Mouse (Mus musculus): ENCODE measurements around the gene Fdxr. TPM values are rescaled to one million over a fixed set of nuclear protein-coding genes. Genes with fewer than 3 reads are reported as not detected.

The Fdxr gene
- total and polyA plus RNA-seq, 3 experiments, result 10.4 to 32.2 (median 10.7) TPM

GRCm38 (mm10) chr11:115290919-115291318 is 14.1 kb upstream of the Fdxr start:
- no peaks in the 10 kb centered on the region for H3K9me3 ChIP-seq (replicated peaks)
- DNase-seq (ENCODE audit: low spot score), result no peak
- no peak overlapping the region for H3K4me3 ChIP-seq (ENCODE audit: low read depth, low read length)
- ATAC-seq (ENCODE audit: extremely low read depth, insufficient number of reproducible peaks, low FRiP score, poor library complexity, severe bottlenecking), result no peak
- H3K4me1 ChIP-seq (ENCODE audit: insufficient read depth, low read depth, low read length), result no peaks in the 10 kb centered on the region
- TF ChIP-seq POLR2AphosphoS5 (IDR thresholded peaks at IDR 0.05; ENCODE audit: insufficient replicate concordance, low read depth, low read length), result no peak
- TF ChIP-seq TAL1 (conservative IDR thresholded peaks at IDR 0.05; ENCODE audit: low read depth, low read length), result no peak
- no peak for TF ChIP-seq GATA1 (IDR thresholded peaks at IDR 0.05; ENCODE audit: borderline replicate concordance, low read length)
- TF ChIP-seq CTCF (IDR thresholded peaks at IDR 0.05; ENCODE audit: low read depth, low read length), result no peak
- no peak for TF ChIP-seq GATA2 (IDR thresholded peaks at IDR 0.05; ENCODE audit: borderline replicate concordance, low read depth, low read length)
- no peaks in the 10 kb centered on the region for H3K36me3 ChIP-seq (replicated peaks)
- peaks cover 29% of the 10 kb centered on the region for H3K27me3 ChIP-seq (ENCODE audit: insufficient read depth, low read length)

- Histone ChIP-seq H3K4me1 (ENCODE audit: insufficient read depth, low read depth, low read length) (no peaks in the 10 kb centered on the region), H3K27me3 (ENCODE audit: insufficient read depth, low read length) (peaks cover 26% of the 10 kb centered on the region), H3K4me3 (ENCODE audit: low read depth, low read length) (no peak overlapping the region), H3K36me3 (replicated peaks) (no peaks in the 10 kb centered on the region), H3K9me3 (replicated peaks) (no peaks in the 10 kb centered on the region)
- ATAC-seq (ENCODE audit: extremely low read depth, insufficient number of reproducible peaks, low FRiP score, poor library complexity, severe bottlenecking) (no peak), DNase-seq (ENCODE audit: low spot score) (no peak)
- no peak for TF ChIP-seq CTCF (IDR thresholded peaks at IDR 0.05; ENCODE audit: low read depth, low read length)
- no peak for TF ChIP-seq GATA2 (IDR thresholded peaks at IDR 0.05; ENCODE audit: borderline replicate concordance, low read depth, low read length)
- no peak for TF ChIP-seq POLR2AphosphoS5 (IDR thresholded peaks at IDR 0.05; ENCODE audit: insufficient replicate concordance, low read depth, low read length)
- TF ChIP-seq TAL1 (conservative IDR thresholded peaks at IDR 0.05; ENCODE audit: low read depth, low read length), result no peak
- TF ChIP-seq GATA1 (IDR thresholded peaks at IDR 0.05; ENCODE audit: borderline replicate concordance, low read length), result no peak
Observed at GRCm38 (mm10) chr11:115290314-115290713, 13.5 kb upstream of the Fdxr start.

GRCm38 (mm10) chr11:115289885-115290284 is 13.0 kb upstream of the Fdxr start:
- no peaks in the 10 kb centered on the region for H3K4me1 ChIP-seq (ENCODE audit: insufficient read depth, low read depth, low read length)
- DNase-seq (ENCODE audit: low spot score) (no peak), ATAC-seq (ENCODE audit: extremely low read depth, insufficient number of reproducible peaks, low FRiP score, poor library complexity, severe bottlenecking) (no peak)
- no peaks in the 10 kb centered on the region for H3K36me3 ChIP-seq (replicated peaks)
- no peaks in the 10 kb centered on the region for H3K9me3 ChIP-seq (replicated peaks)
- no peak overlapping the region for H3K4me3 ChIP-seq (ENCODE audit: low read depth, low read length)
- TF ChIP-seq POLR2AphosphoS5 (IDR thresholded peaks at IDR 0.05; ENCODE audit: insufficient replicate concordance, low read depth, low read length) (no peak), TAL1 (conservative IDR thresholded peaks at IDR 0.05; ENCODE audit: low read depth, low read length) (no peak), CTCF (IDR thresholded peaks at IDR 0.05; ENCODE audit: low read depth, low read length) (no peak), GATA1 (IDR thresholded peaks at IDR 0.05; ENCODE audit: borderline replicate concordance, low read length) (no peak), GATA2 (IDR thresholded peaks at IDR 0.05; ENCODE audit: borderline replicate concordance, low read depth, low read length) (no peak)
- H3K27me3 ChIP-seq (ENCODE audit: insufficient read depth, low read length), result peaks cover 26% of the 10 kb centered on the region

GRCm38 (mm10) chr11:115288305-115288704 is 11.5 kb upstream of the Fdxr start:
- Histone ChIP-seq H3K9me3 (replicated peaks) (no peaks in the 10 kb centered on the region), H3K36me3 (replicated peaks) (no peaks in the 10 kb centered on the region), H3K27me3 (ENCODE audit: insufficient read depth, low read length) (peaks cover 39% of the 10 kb centered on the region), H3K4me1 (ENCODE audit: insufficient read depth, low read depth, low read length) (no peaks in the 10 kb centered on the region), H3K4me3 (ENCODE audit: low read depth, low read length) (no peak overlapping the region)
- TF ChIP-seq GATA2 (IDR thresholded peaks at IDR 0.05; ENCODE audit: borderline replicate concordance, low read depth, low read length) (no peak), GATA1 (IDR thresholded peaks at IDR 0.05; ENCODE audit: borderline replicate concordance, low read length) (no peak), TAL1 (conservative IDR thresholded peaks at IDR 0.05; ENCODE audit: low read depth, low read length) (no peak), POLR2AphosphoS5 (IDR thresholded peaks at IDR 0.05; ENCODE audit: insufficient replicate concordance, low read depth, low read length) (no peak), CTCF (IDR thresholded peaks at IDR 0.05; ENCODE audit: low read depth, low read length) (no peak)
- DNase-seq (ENCODE audit: low spot score) (no peak), ATAC-seq (ENCODE audit: extremely low read depth, insufficient number of reproducible peaks, low FRiP score, poor library complexity, severe bottlenecking) (no peak)

GRCm38 (mm10) chr11:115287386-115287785 is 10.5 kb upstream of the Fdxr start:
- no peak for DNase-seq (ENCODE audit: low spot score)

GRCm38 (mm10) chr11:115286201-115286993 is 9.5 kb upstream of the Fdxr start:
- no peaks in the 10 kb centered on the region for H3K36me3 ChIP-seq (replicated peaks)
- H3K4me1 ChIP-seq (ENCODE audit: insufficient read depth, low read depth, low read length), result peaks cover 3% of the 10 kb centered on the region; the same call in 1 of the 2 replicates
- H3K27me3 ChIP-seq (ENCODE audit: insufficient read depth, low read length), result peaks cover 41% of the 10 kb centered on the region
- no peak overlapping the region for H3K4me3 ChIP-seq (ENCODE audit: low read depth, low read length)
- H3K9me3 ChIP-seq (replicated peaks), result no peaks in the 10 kb centered on the region
- ATAC-seq (ENCODE audit: extremely low read depth, insufficient number of reproducible peaks, low FRiP score, poor library complexity, severe bottlenecking) (no peak), DNase-seq (ENCODE audit: low spot score) (no peak)
- TF ChIP-seq CTCF (IDR thresholded peaks at IDR 0.05; ENCODE audit: low read depth, low read length), result no peak
- no peak for TF ChIP-seq GATA2 (IDR thresholded peaks at IDR 0.05; ENCODE audit: borderline replicate concordance, low read depth, low read length)
- no peak for TF ChIP-seq POLR2AphosphoS5 (IDR thresholded peaks at IDR 0.05; ENCODE audit: insufficient replicate concordance, low read depth, low read length)
- TF ChIP-seq TAL1 (conservative IDR thresholded peaks at IDR 0.05; ENCODE audit: low read depth, low read length), result no peak
- TF ChIP-seq GATA1 (IDR thresholded peaks at IDR 0.05; ENCODE audit: borderline replicate concordance, low read length), result no peak

More at GRCm38 (mm10) chr11:115287386-115287785, 10.5 kb upstream of the Fdxr start:
- TF ChIP-seq CTCF (IDR thresholded peaks at IDR 0.05; ENCODE audit: low read depth, low read length) (no peak), GATA1 (IDR thresholded peaks at IDR 0.05; ENCODE audit: borderline replicate concordance, low read length) (no peak), GATA2 (IDR thresholded peaks at IDR 0.05; ENCODE audit: borderline replicate concordance, low read depth, low read length) (no peak), POLR2AphosphoS5 (IDR thresholded peaks at IDR 0.05; ENCODE audit: insufficient replicate concordance, low read depth, low read length) (no peak), TAL1 (conservative IDR thresholded peaks at IDR 0.05; ENCODE audit: low read depth, low read length) (no peak)
- ATAC-seq (ENCODE audit: extremely low read depth, insufficient number of reproducible peaks, low FRiP score, poor library complexity, severe bottlenecking), result no peak
- no peak overlapping the region for H3K4me3 ChIP-seq (ENCODE audit: low read depth, low read length)
- no peaks in the 10 kb centered on the region for H3K9me3 ChIP-seq (replicated peaks)
- peaks cover 1% of the 10 kb centered on the region; the same call in 1 of the 2 replicates for H3K4me1 ChIP-seq (ENCODE audit: insufficient read depth, low read depth, low read length)
- peaks cover 42% of the 10 kb centered on the region for H3K27me3 ChIP-seq (ENCODE audit: insufficient read depth, low read length)
- H3K36me3 ChIP-seq (replicated peaks), result no peaks in the 10 kb centered on the region
